Mouse (Mus musculus): ENCODE results near the gene Jsrp1.

Gene Jsrp1

GRCm38 (mm10) chr10:80813366-80813765 is at the start of gene Jsrp1:
Jsrp1 (minus strand) TSS chr10:80813498.
- no peak for DNase-seq

- DNase-seq, result no peak
Measured at GRCm38 (mm10) chr10:80862305-80862704, 49.0 kb upstream of the Jsrp1 start.

- DNase-seq, result no peak
Measured at GRCm38 (mm10) chr10:80858350-80858935, 45.1 kb upstream of the Jsrp1 start.

GRCm38 (mm10) chr10:80857848-80858247 is 44.5 kb upstream of the Jsrp1 start:
- no peak for DNase-seq

- peak; percentile 48 for DNase-seq
Measured at GRCm38 (mm10) chr10:80857386-80857785, 44.1 kb upstream of the Jsrp1 start.

GRCm38 (mm10) chr10:80856908-80857307 is 43.6 kb upstream of the Jsrp1 start:
- DNase-seq, result no peak

GRCm38 (mm10) chr10:80856267-80856666 is 43.0 kb upstream of the Jsrp1 start:
- DNase-seq, result no peak

- DNase-seq, result no peak
Measured at GRCm38 (mm10) chr10:80855749-80856073, 42.4 kb upstream of the Jsrp1 start.

- peak; percentile 96 for DNase-seq
Measured at GRCm38 (mm10) chr10:80854913-80855748, 41.8 kb upstream of the Jsrp1 start, which contains the start of the genes Lsm7 and Sppl2b. Lsm7 (minus strand) TSS chr10:80855209. Sppl2b (plus strand) TSS chr10:80855275.

- DNase-seq, result no peak
Measured at GRCm38 (mm10) chr10:80848571-80848970, 35.3 kb upstream of the Jsrp1 start.

- peak; percentile 79 for DNase-seq
Measured at GRCm38 (mm10) chr10:80845732-80846131, 32.4 kb upstream of the Jsrp1 start.

- DNase-seq, result no peak
Measured at GRCm38 (mm10) chr10:80845055-80845693, 31.9 kb upstream of the Jsrp1 start.

- peak; percentile 69 for DNase-seq
Measured at GRCm38 (mm10) chr10:80843931-80844547, 30.7 kb upstream of the Jsrp1 start, which contains the start of gene Lingo3. Lingo3 (minus strand) TSS chr10:80844039.

- DNase-seq, result no peak
Measured at GRCm38 (mm10) chr10:80843087-80843930, 30.0 kb upstream of the Jsrp1 start.

GRCm38 (mm10) chr10:80842334-80842733 is 29.0 kb upstream of the Jsrp1 start:
- peak; percentile 79 for DNase-seq

- DNase-seq, result no peak
Measured at GRCm38 (mm10) chr10:80841685-80842084, 28.4 kb upstream of the Jsrp1 start.

GRCm38 (mm10) chr10:80839848-80840247 is 26.6 kb upstream of the Jsrp1 start:
- DNase-seq, result no peak

- no peak for DNase-seq
Measured at GRCm38 (mm10) chr10:80838346-80838912, 25.1 kb upstream of the Jsrp1 start.

GRCm38 (mm10) chr10:80837827-80838226 is 24.5 kb upstream of the Jsrp1 start:
- DNase-seq, result no peak

- DNase-seq, result no peak
Measured at GRCm38 (mm10) chr10:80836949-80837379, 23.7 kb upstream of the Jsrp1 start.

GRCm38 (mm10) chr10:80835617-80836016 is 22.3 kb upstream of the Jsrp1 start:
- no peak for DNase-seq

- DNase-seq, result no peak
Measured at GRCm38 (mm10) chr10:80832818-80833217, 19.5 kb upstream of the Jsrp1 start.
